Mouse (Mus musculus): ENCODE data around the gene Mansc4. TPM values are rescaled to one million over a fixed set of nuclear protein-coding genes. Genes with fewer than 3 reads are reported as not detected.

Gene Mansc4
- total RNA-seq, 2 experiments from 2014 or later, result 0.33 TPM; not detected in 1

GRCm38 (mm10) chr6:147030096-147030885 is 56.5 kb downstream of the Mansc4 start:
- DNase-seq (ENCODE audit: low spot score in 2 of 2), result no peak

- DNase-seq (ENCODE audit: low spot score in 2 of 2), result no peak
Measured at GRCm38 (mm10) chr6:147029591-147029990, 57.2 kb downstream of the Mansc4 start.

GRCm38 (mm10) chr6:147028396-147028795 is 58.4 kb downstream of the Mansc4 start:
- DNase-seq (ENCODE audit: low spot score in 2 of 2), result no peak

Other genes with a start within 250 kb of the Mansc4 start
- not detected for gene Smco2, start 236.9 kb downstream of the Mansc4 start, total RNA-seq (2021)
- 10 to 100 TPM; 54.5 to 60.4 TPM for gene Ppfibp1, start 198.5 kb downstream of the Mansc4 start, total RNA-seq (2021)
- not detected for gene 1700034J05Rik, start 132.6 kb downstream of the Mansc4 start, total RNA-seq (2021)
- gene Rep15, start 54.4 kb downstream of the Mansc4 start, total RNA-seq (2021), result 1 to 10 TPM; 1.4 to 2.6 TPM
- gene Mrps35, start 44.3 kb downstream of the Mansc4 start, total RNA-seq (2021), result 10 to 100 TPM; 45.3 to 48.1 TPM
- gene Klhl42, start 4.3 kb upstream of the Mansc4 start, total RNA-seq (2021), result 10 to 100 TPM; 22.0 to 22.1 TPM
- gene Pthlh, start 177.2 kb upstream of the Mansc4 start, total RNA-seq (2021), result 1 to 10 TPM; 5.1 to 5.9 TPM